Mouse (Mus musculus): ENCODE results near the gene Fsip1.
A peak's percentile ranks its signal among the peaks of the same experiment; 100 is the strongest.
"Not testable (repeated sequence)": the region's sequence is repeated elsewhere in the genome, so short reads cannot be mapped to it uniquely, and the experiment has no call there.

Fsip1 gene

DNA sequence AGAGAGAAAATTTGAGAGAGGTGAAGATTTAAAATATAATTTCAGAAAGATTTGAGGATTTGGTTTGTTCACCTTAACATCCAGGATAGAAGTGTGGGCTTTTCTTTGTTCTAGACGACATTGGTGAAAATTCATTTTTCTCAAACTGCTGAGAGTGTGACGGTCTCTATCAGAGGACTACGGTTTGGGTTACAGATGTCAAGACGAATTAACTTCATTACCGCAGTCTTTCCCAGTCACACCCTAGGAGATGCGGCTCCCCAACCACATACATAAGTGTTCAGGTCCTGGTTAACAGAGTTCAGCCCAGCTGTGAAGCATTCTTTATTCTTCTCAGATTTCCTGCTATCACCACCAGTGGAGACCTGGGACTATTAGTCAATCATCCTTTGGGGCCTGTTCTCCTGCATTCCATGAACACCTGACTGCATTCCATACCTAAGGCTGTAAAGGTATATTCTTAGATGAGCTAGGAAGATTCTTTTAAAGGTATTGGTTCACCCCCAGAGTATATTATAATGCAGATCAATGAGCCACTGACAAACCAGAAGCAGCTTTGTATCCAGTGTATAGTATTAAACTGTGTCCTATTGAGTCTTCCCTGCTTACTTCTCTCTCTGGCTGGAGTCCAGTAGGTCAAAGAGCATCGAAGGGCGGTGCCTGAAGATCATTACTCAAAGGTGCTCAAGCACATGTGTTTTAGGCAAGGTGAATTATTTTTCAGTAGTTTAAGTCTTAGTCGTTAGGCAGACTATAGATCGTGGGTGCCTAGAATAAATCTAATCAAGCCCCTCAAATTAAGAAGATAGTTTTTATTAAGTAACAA lies 82.0 kb downstream of the Fsip1 start:
- no peak for DNase-seq (ENCODE audit: low spot score in 2 of 2)

DNA sequence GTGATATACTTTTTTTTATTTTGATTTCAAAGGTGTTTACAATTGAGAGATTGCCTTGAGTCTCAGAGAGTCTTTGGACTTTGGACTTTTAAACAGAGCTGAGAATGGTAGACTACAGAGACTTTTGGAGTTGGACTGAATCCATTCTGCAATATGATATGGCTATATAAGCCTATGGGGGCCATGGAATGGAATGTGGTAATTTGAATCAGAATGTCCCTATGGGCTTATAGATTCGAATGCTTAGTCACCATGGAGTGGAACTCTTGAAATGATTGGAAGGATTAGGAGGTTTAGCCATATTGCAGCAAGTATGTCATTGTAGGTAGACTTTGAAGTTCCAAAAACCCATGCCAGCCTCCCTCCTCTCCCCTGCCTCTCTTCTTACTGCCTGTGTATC lies 88.5 kb downstream of the Fsip1 start:
- DNase-seq (ENCODE audit: low spot score in 2 of 2) = no peak

DNA sequence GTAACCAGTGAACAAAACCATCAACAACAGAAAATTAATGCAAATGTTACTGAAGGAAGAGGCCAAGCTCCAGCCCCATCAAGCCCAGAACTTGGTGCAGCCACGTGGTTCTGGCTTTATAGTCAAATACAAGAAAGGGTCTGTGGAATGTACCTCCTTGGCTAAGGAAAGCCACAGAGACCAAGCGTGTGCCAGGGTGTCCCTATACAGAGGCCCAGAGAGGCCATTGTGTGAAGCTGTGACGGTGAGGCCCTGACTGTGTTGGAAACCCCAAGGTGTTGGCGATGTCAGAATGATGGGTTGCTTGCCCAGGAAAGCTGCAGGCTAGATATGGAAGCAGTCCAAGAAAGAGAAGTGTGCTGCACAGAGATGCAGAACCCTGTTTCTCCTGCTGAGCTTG lies 89.0 kb downstream of the Fsip1 start:
- no peak for DNase-seq (ENCODE audit: low spot score in 2 of 2)

DNA sequence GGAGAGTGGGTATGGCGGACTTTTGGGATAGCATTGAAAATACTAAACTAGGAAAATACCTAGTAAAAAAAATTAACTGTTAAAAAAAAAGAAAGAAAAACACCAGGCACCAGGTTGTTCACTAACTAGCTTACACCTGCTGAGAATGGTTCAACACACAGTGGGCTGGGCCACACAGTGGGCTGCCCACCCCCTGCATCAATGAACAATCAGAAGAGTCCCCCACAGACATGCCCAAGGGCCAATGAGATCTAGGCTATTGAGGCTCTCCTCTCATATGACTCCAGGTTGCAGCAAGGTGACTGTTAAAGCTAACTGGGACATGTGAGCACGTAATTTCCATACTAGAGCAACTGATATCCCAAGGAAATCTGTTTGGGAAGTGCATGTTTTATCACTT lies 91.1 kb downstream of the Fsip1 start:
- DNase-seq (ENCODE audit: low spot score in 2 of 2) = no peak

DNA sequence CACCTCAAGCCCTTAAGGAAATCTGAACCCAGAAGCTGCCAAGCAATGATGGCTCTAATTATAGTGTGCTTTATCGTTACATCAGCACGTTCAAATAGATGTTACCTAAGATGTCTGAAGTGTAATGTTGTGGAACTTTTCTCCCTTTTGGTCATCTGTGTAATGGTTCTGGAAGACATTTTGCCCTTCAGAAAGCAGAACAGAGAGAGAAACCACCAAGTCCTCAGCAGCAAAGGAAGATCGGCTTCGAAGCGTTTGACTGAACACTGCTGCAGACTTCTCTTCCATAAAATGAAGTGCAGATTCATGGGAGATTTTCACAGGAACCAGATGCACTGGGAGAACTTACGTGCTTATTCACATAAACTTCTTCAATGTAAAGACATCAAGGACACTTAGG lies 92.6 kb downstream of the Fsip1 start:
- DNase-seq (ENCODE audit: low spot score in 2 of 2) = no peak

DNA sequence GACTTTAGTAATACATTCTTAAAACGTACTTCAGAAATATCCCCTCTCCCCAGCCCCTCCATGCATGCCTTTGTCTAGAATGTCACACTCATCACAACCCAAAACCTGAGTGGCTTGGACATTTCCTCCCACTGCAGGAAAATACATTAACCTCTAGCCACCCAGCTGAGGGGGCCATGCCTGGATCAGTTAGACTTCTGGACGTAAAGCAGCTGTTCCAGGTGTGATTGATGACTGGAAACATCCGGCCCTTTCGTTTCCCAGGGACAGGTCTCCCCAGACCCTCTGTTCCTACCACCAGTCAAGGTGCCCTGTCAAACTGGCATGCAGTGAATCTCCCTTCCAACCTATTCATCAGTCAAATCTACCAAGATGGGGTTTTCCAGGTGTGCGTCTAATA lies 94.3 kb downstream of the Fsip1 start:
- no peak for DNase-seq (ENCODE audit: low spot score in 2 of 2)

DNA sequence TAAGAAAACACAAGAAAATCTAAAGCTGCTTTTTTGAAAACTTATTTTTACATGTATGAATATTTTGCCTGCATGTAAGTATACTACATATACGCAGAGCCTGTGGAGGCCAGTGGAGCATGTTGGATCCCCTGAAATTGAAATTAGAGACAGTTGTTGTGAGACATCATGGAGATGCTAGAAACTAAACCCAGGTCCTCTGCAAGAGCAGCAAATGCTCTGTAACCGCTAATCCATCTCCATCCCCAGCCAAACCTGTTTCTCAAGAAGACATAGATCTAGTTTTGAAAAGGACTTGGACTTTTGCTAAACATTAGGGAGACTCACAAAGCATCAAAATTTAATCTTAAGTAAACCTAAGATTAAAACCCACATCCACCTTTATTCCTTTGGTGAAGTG lies 95.8 kb downstream of the Fsip1 start:
- DNase-seq (ENCODE audit: low spot score in 2 of 2) = no peak

DNA sequence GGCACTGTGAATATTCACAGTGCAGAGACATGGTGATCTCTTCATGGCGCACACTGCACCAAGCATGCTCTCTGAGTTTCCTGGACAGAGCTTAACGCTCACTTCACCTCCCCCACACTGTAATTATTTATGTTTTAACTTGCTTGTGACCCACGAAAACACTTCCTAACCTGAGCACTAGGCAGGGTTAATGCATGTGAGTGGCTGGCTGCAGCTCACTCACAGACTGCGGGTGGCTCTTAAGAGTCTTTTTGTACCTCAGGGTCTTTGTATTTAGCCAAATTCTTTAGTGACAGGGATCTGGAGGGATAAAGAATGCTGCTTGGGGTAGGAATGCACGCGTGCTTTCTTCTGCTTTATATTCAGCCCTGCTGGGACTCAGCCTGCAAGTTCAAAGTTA lies 96.2 kb downstream of the Fsip1 start:
- no peak for DNase-seq (ENCODE audit: low spot score in 2 of 2)

DNA sequence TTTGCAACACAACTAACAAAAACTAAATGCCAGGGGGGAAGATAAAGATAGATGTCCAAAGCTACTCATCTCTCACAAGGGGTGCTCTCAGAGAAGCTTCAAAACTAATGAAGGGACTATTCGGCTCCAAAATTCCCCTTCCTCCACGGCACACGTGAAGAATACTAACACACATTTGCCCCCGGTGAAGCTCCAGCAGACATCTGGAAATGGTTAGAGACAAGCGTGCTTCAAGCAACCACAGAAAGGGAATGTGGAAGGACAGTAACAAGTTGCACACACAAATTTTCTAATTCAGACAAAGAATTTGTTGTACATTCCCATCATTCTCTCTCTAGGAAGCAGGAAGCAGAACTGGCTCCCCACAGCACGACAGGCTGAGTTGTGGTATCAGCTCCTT lies 97.6 kb downstream of the Fsip1 start:
- DNase-seq (ENCODE audit: low spot score in 2 of 2) = no peak

DNA sequence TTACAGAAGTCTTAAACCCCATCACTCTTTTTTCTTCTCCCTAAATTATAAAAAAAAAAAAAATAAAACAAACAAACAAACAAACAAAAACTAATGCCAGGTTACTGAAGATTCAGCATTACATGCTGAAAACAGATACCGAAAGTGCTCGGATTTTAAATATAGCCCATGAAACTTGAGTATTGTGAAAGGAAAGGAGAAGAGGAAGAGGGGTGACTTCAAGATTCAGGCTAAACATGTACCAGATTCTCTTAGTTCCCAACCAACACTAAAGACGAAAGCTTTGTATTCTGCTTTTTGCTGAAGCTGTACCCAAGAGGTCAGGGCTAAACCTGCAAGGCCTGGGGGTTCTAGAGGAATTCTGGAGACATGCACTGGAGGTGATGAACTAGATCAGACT lies 98.7 kb downstream of the Fsip1 start:
- DNase-seq (ENCODE audit: low spot score in 2 of 2) = peak in 1 of 2 experiments; percentile 1

DNA sequence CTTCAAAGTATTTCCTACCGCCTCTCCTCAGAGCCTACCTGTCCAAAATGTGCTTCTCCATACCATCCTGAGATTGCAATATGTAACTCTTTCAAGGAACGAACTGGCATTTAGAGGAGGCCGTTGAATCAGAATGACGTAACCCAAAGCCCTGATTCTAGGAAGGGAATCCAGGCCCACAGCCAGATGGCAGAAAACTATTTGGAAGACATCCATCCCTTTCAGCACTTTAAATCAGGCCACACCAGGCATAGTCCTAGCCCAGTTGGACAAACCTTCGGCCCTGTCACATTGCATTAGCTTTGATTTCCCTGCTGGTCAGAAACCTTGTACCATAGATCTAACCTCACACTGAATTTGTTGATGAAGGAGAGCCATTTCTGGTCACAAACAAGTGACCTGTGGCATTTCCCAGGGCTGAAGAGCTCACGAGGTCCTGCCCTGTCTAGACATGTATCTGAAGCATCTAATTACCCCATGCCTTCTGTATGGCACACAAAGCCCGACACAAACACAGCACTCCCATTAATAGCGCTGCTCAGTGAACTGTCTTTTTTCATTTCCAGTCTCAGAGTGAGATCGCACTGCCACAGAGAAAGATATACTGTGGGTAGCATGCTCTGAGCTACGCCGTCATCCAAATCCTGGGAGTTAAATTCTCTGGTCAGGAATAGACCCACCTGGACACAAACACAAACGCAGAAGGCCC lies 106.8 kb downstream of the Fsip1 start:
- DNase-seq (ENCODE audit: low spot score in 2 of 2) = no peak

DNA sequence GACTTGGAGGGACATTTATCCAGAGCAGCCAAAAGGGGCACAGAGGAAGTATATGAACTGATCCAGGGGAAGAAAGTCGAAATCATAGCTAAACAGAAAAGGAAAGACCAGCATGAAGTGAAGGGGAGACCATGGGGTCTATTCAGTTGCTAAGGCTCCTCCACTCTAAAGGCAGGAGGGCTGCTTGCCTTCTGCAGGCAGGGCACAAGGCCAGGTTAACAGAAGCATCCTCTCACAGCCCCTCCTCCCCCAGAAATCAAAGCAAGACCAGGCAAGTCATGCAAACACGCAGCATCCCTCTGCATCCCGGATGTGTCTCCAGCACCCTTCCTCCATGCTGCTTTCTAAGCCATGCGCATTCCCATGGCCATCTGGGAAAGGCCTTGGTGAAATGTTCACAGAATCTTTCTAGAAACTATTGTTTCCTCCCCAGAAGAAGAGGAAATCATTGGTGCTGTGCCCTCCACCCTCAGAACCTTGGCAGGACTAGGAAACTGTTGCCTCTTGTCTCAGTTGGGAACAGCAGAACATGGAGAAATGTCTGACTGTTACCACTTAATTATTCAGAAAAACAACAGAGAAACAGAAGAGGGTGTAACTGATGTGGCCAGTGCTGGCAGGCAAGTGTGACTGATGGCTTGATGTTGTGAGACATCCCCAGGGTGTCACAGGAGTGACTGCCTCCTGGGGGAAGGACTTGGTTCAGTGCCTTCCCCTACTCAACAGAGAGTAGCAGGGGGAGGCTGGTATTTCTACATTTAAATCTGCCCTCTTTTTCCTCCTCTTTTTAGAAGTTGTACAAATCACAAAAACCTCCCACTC lies 108.2 kb downstream of the Fsip1 start:
- DNase-seq (ENCODE audit: low spot score in 2 of 2) = no peak

DNA sequence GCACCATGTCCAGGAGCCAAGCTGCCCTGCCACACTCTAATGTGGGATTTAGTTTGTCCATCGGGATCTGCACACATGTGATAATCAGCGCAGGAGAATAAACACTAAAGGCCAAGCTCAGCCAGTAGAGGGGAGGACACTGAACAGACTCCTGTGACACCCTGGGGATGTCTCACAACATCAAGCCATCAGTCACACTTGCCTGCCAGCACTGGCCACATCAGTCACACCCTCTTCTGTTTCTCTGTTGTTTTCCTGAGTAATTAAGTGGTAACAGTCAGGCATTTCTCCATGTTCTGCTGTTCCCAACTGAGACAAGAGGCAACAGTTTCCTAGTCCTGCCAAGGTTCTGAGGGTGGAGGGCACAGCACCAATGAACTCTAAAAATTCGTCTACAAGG lies 109.0 kb downstream of the Fsip1 start:
- DNase-seq (ENCODE audit: low spot score in 2 of 2) = not testable (repeated sequence)

DNA sequence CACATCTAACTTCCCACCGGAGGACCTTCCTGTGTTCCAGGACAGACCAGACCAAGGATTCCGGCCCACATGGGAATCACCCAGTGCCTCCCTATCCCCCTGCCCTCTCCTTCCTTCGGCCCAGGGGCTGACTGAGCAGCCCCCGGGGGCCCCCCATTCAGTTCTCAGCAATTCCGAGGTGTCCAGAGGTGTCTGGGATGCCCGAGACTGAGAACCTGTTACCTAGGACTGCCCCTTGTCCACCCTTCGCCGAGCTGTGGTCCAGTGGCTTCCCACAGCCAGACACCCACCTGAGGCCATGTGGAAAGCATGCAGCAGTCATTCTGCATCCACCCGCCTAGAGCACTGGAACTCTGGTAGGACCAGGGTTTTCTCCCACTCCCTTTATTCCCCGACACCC lies 115.1 kb downstream of the Fsip1 start:
- DNase-seq (ENCODE audit: low spot score in 2 of 2) = no peak

DNA sequence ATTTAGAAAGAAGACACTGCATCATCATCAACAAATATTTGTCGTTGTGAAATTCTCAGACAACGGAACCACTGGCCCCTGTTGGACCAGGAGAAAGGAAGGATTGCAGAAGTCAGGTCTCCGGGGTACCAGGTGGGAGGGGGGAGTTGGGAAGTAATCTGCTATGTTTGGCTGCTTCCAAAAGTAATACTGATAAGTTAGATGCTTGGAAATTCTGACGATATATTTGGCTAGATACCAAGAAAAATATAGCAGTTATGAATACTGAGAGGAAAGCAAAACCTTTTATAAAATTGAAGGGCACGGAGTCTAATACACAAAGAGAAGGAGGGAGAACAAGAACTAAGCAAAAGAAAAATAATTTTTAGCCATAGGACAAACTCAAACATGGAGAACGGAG lies 117.5 kb downstream of the Fsip1 start:
- no peak for DNase-seq (ENCODE audit: low spot score in 2 of 2)

DNA sequence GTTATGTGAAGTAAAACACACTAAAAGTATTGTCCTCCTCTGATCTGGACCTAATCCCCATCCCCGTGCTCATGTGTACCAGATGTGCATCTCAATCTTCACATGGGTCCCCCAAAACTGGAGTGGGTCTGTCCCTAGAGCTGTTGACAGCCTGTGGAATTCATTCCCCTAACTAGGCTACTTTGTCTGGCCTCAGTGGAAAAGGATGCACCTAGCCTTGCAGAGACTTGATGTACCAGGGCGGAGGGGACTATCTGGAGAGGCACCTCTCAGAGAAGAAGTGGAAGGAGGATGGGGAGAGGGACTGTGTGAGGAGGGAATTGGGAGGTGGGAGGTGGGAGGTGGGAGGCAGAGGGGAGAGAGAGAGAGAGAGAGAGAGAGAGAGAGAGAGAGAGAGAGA lies 119.0 kb downstream of the Fsip1 start:
- no peak for DNase-seq (ENCODE audit: low spot score in 2 of 2)

DNA sequence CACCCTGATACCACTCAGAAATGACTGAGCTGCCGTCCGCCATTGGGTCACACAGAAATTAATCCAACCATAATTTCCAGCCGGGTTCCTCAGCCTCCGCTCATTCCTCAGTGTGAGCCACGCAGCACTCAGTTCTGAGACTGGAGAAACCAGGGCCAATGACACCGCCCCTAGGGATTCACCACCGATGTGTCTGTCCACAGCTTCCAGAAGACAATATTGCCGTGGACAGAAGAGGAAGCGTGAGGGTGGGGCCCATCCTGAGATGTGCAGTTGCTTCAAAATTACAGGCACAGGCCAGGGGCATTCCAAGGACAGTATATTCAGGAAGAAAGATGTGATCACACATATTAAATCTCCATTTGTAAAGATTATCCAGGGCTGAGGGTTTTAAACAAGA lies 119.7 kb downstream of the Fsip1 start:
- no peak for DNase-seq (ENCODE audit: low spot score in 2 of 2)

DNA sequence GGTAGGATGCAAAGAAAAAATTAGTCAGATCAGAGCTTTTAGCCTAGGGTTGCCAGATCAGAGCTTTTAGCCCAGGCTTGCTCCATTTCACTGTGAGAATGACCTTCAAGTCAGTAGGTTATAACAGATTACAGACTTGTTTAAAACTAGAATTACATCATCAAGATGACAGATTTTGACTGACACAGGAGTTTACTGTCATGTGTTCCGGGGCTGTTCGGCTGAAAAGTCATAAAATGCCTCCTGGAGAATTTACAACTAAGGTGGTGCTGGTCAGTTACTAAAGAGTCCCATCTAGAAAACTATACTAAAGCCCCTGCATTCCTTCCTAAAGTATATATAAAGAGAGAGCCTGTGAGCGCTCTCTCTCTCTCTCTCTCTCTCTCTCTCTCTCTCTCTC lies 128.5 kb downstream of the Fsip1 start:
- no peak for DNase-seq (ENCODE audit: low spot score in 2 of 2)

DNA sequence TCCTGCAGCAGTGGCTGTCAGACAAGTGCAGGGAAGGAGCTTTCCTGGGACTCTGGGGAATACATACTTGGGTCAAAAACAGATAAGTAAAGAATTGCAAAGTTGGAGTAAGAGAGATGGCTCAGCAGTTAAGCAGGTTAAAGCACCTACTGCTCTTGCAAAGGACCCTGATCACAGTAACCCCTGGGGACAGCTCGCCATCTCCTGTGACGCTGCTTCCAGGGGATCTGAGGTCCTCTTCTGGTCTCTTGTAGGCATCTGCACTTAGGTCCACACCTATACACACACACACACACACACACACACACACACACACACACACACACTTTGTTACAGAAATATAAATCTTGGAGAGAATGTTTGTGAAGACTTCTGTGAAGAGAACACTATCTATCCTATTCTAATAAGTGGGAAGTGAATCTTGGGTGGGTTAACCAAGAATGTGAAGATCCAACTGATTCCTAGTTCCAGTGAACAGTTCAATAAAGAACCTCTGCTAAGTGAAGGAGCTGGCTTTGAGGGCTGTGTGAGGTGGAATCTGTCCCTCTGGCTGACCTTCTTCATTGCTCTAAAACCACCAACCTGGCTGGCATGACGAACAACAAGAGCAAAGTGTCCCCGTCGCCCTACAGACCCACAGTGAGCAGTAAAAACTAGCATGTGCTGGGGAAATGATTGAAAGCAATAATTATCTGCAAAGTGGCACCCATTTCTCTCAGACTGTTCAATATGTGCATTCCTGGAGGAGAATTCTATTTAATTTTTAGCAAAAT lies 129.1 kb downstream of the Fsip1 start:
- no peak for DNase-seq (ENCODE audit: low spot score in 2 of 2)

DNA sequence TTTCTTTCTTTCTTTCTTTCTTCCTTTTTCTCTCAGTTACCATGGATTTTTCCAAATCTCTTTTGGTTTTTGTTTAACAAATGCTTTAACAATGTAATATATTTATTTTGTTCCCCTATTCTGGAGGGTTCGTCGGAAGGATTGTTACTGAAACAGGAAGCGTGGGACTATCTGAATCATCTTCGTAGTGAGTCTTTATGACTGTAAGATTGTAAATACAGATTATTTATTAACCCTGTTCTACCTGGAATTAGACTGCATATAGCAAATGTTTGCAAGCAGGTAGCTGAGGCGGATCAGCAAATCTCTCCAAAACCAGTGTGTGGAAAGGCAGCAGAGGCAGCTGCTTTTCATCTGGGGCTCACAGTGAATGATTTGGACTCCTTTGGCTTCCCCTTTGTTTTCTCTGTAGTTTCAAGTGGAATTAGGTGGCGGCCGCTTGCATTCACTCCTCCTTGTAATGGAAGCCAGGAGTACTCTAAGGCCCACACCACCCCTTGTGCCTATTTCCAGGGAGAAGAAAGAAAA lies 130.8 kb downstream of the Fsip1 start:
- no peak for DNase-seq (ENCODE audit: low spot score in 2 of 2)

DNA sequence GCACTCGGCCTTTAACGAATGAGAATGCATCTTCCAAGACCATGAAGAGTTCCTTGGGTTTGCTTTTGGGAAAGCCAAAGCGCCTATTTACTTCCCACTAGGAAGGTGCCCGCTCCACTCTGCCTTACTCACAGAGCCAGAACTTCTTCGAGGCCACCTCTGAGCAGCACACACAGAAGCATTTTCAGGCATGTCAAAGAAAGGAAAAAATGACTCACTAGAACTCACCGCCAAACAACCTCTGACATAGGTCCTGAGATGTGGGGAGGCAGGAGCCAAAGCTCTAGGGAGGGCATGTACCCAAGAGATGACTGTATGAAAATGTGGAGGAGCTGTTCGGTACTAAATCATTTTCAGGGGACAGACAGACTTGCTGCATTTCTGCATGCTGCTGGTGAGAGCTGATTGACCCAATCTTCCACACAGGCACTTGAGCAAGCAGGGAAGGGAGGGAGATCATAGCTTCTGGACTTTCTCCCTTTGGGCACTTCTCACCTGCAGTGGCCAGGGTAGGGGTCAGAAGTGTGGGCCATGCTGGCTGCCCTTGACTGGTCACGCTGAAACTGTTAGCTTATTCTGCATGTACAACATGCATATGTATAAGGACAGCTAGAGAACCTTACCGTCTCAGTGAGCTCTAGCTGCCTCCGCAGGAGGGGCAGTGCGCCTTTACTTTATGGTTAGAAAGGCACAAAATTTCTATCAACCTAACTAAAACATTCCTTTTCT lies 131.4 kb downstream of the Fsip1 start:
- no peak for DNase-seq (ENCODE audit: low spot score in 2 of 2)
